Mouse (Mus musculus) heart, embryonic 11.5 days (tissue): Measurements from ENCODE around the gene Zfp229. TPM values are rescaled to one million over a fixed set of nuclear protein-coding genes. Genes with fewer than 3 reads are reported as not detected.

Experiments
- polyA plus RNA-seq: library from polyadenylated mRNA; unstranded; fragments of >200 nt; fragmentation: Nextera tagmentation; extraction: Ambion mirVana; gene quantifications from 2 replicates; pipeline ENCODE4 v1.2.1, GENCODE M21; 2014

Zfp229 gene
- polyA plus RNA-seq, 1 experiment from 2014 or later: 5.5 TPM

Other genes with a start within 250 kb of the Zfp229 start
- gene Zfp53, start 241.8 kb upstream of the Zfp229 start, polyA plus RNA-seq: 5.4 and 6.2 TPM in 2 replicates
- 1.9 and 2.4 TPM in 2 replicates for gene Zfp52, start 195.3 kb upstream of the Zfp229 start, polyA plus RNA-seq
- gene Zfp948, start 163.8 kb upstream of the Zfp229 start, polyA plus RNA-seq: 21.3 and 23.6 TPM in 2 replicates
- 3.0 and 5.0 TPM in 2 replicates for gene Zfp983, start 80.2 kb upstream of the Zfp229 start, polyA plus RNA-seq
- 3.9 and 4.3 TPM in 2 replicates for gene Gm10226, start 38.9 kb upstream of the Zfp229 start, polyA plus RNA-seq
- 8.2 and 9.6 TPM in 2 replicates for gene Zfp760, start 23.1 kb upstream of the Zfp229 start, polyA plus RNA-seq
- 6.6 and 7.1 TPM in 2 replicates for gene Zfp820, start 115.0 kb downstream of the Zfp229 start, polyA plus RNA-seq
- gene Zfp995, start 179.1 kb downstream of the Zfp229 start, polyA plus RNA-seq: 4.5 and 4.8 TPM in 2 replicates
- gene Zfp942, start 231.7 kb downstream of the Zfp229 start, polyA plus RNA-seq: 17.3 and 17.5 TPM in 2 replicates
- 12.7 and 13.8 TPM in 2 replicates for gene Zfp943, start 231.8 kb downstream of the Zfp229 start, polyA plus RNA-seq